Mouse (Mus musculus) intestine, embryonic 16.5 days (tissue): Measurements from ENCODE around the gene Theg. TPM values are rescaled to one million over a fixed set of nuclear protein-coding genes. Genes with fewer than 3 reads are reported as not detected.

Experiments used
- ATAC-seq: fragments of 200-750 bp; cut with Nextera tagmentation; 2 replicates; pipeline ENCODE4 v1.8.0; 2017; ENCODE audit warnings: moderate TSS enrichment, moderate library complexity
- H3K27ac ChIP-seq: fragments of 300-500 bp; sonication (generic); 2 replicates; pipeline ENCODE4 v1.5.1; 2014; ENCODE audit warnings: mild to moderate bottlenecking, low read length
- H3K27me3 ChIP-seq: fragments of 300-500 bp; sonication (generic); replicated peaks from 2 replicates; pipeline ENCODE4 v1.6.1; 2014; ENCODE audit warnings: low read length, control low read depth, mixed read lengths; ENCODE audit not compliant: control insufficient read depth, insufficient read depth
- H3K36me3 ChIP-seq: fragments of 300-500 bp; sonication (generic); 2 replicates; pipeline ENCODE4 v1.6.1; 2014; ENCODE audit warnings: low read length, control low read depth; ENCODE audit not compliant: control insufficient read depth, insufficient read depth
- H3K4me1 ChIP-seq: fragments of 300-500 bp; sonication (generic); 2 replicates; pipeline ENCODE4 v1.6.1; 2014; ENCODE audit warnings: low read length, control low read depth, mixed read lengths; ENCODE audit not compliant: control insufficient read depth, insufficient read depth
- H3K4me2 ChIP-seq: fragments of 300-500 bp; sonication (generic); 2 replicates; pipeline ENCODE4 v1.6.1; 2014; ENCODE audit warnings: low read depth, low read length, control low read depth
- H3K4me3 ChIP-seq: fragments of 300-500 bp; sonication (generic); 2 replicates; pipeline ENCODE4 v1.5.1; 2014; ENCODE audit warnings: mild to moderate bottlenecking, low read length
- H3K9ac ChIP-seq: fragments of 300-500 bp; sonication (generic); 2 replicates; pipeline ENCODE4 v1.6.1; 2014; ENCODE audit warnings: low read depth, low read length
- H3K9me3 ChIP-seq: fragments of 300-500 bp; sonication (generic); 2 replicates; pipeline ENCODE4 v1.6.1; 2016; ENCODE audit warnings: low read length, control low read depth; ENCODE audit not compliant: control insufficient read depth
- WGBS: fragments of 180-500 bp; shearing (Covaris S2); extraction: QIAGEN DNeasy Blood & Tissue Kit; methylation state at CpG from one replicate; pipeline ENCODE4 v1.1.7; 2014; 5-methylcytosine and 5-hydroxymethylcytosine counted together
- polyA plus RNA-seq: library from polyadenylated mRNA; unstranded; fragments of >200 nt; fragmentation: Nextera tagmentation; extraction: Ambion mirVana; gene quantifications from 2 replicates; pipeline ENCODE4 v1.2.1, GENCODE M21; 2015

Theg gene
- polyA plus RNA-seq, 1 experiment from 2014 or later: not detected

- Histone ChIP-seq H3K4me3 (no peak overlapping the region), H3K9me3 (no peaks in the 10 kb centered on the region), H3K36me3 (peaks cover 49% of the 10 kb centered on the region), H3K9ac (no peak overlapping the region), H3K27me3 (no peaks in the 10 kb centered on the region), H3K27ac (no peak overlapping the region), H3K4me1 (no peaks in the 10 kb centered on the region; the same call in 1 of the 2 replicates), H3K4me2 (no peak overlapping the region)
- ATAC-seq: no peak
- 91% methylated on average over 12 of the region's 12 CpGs for WGBS
These were observed 41.2 kb downstream of the Theg start for GRCm38 (mm10) chr10:79545891-79546290.

- Histone ChIP-seq H3K4me2 (no peak overlapping the region), H3K27me3 (no peaks in the 10 kb centered on the region), H3K4me3 (no peak overlapping the region), H3K36me3 (peaks cover 60% of the 10 kb centered on the region), H3K9me3 (no peaks in the 10 kb centered on the region), H3K9ac (no peak overlapping the region), H3K4me1 (no peaks in the 10 kb centered on the region; the same call in 1 of the 2 replicates), H3K27ac (no peak overlapping the region)
- 92% methylated on average over 5 of the region's 5 CpGs for WGBS
- peak; percentile 15; the same call in 1 of the 2 replicates for ATAC-seq
These were observed 42.5 kb downstream of the Theg start for GRCm38 (mm10) chr10:79544631-79545030.

- no peak overlapping the region for H3K9ac ChIP-seq
- peak; percentile 70 for ATAC-seq
- H3K4me1 ChIP-seq: no peaks in the 10 kb centered on the region; the same call in 1 of the 2 replicates
- WGBS: 74% methylated on average over 9 of the region's 9 CpGs
- no peak overlapping the region for H3K4me3 ChIP-seq
- H3K9me3 ChIP-seq: no peaks in the 10 kb centered on the region
- H3K36me3 ChIP-seq: peaks cover 54% of the 10 kb centered on the region
- no peak overlapping the region for H3K4me2 ChIP-seq
- H3K27me3 ChIP-seq: no peaks in the 10 kb centered on the region
- H3K27ac ChIP-seq: no peak overlapping the region
These were observed 43.1 kb downstream of the Theg start for GRCm38 (mm10) chr10:79543884-79544597.

GRCm38 (mm10) chr10:79542171-79542570 lies 45.0 kb downstream of the Theg start:
- Histone ChIP-seq H3K9ac (no peak overlapping the region), H3K4me1 (no peaks in the 10 kb centered on the region; the same call in 1 of the 2 replicates), H3K9me3 (no peaks in the 10 kb centered on the region), H3K4me2 (no peak overlapping the region), H3K4me3 (no peak overlapping the region), H3K27ac (no peak overlapping the region), H3K27me3 (no peaks in the 10 kb centered on the region), H3K36me3 (peaks cover 43% of the 10 kb centered on the region)
- WGBS: 97% methylated on average over 11 of the region's 11 CpGs
- no peak; the same call in 1 of the 2 replicates for ATAC-seq

GRCm38 (mm10) chr10:79541522-79541921 lies 45.6 kb downstream of the Theg start:
- WGBS: 92% methylated on average over 15 of the region's 15 CpGs
- no peaks in the 10 kb centered on the region for H3K27me3 ChIP-seq
- no peaks in the 10 kb centered on the region for H3K9me3 ChIP-seq
- H3K9ac ChIP-seq: no peak overlapping the region
- no peaks in the 10 kb centered on the region; the same call in 1 of the 2 replicates for H3K4me1 ChIP-seq
- H3K4me3 ChIP-seq: no peak overlapping the region
- ATAC-seq: no peak
- peaks cover 39% of the 10 kb centered on the region for H3K36me3 ChIP-seq
- no peak overlapping the region for H3K27ac ChIP-seq
- no peak overlapping the region for H3K4me2 ChIP-seq

- Histone ChIP-seq H3K4me3 (no peak overlapping the region), H3K4me2 (no peak overlapping the region), H3K4me1 (no peaks in the 10 kb centered on the region; the same call in 1 of the 2 replicates), H3K36me3 (peaks cover 36% of the 10 kb centered on the region), H3K27me3 (no peaks in the 10 kb centered on the region), H3K9ac (no peak overlapping the region), H3K27ac (no peak overlapping the region), H3K9me3 (no peaks in the 10 kb centered on the region)
- no peak for ATAC-seq
- WGBS: 93% methylated on average over 11 of the region's 11 CpGs
These were observed 46.4 kb downstream of the Theg start for GRCm38 (mm10) chr10:79540746-79541145.

- H3K4me1 ChIP-seq: no peaks in the 10 kb centered on the region; the same call in 1 of the 2 replicates
These were observed 47.2 kb downstream of the Theg start for GRCm38 (mm10) chr10:79539701-79540495.

GRCm38 (mm10) chr10:79538873-79539272 lies 48.3 kb downstream of the Theg start:
- Histone ChIP-seq H3K9me3 (no peaks in the 10 kb centered on the region), H3K4me1 (peaks cover 6% of the 10 kb centered on the region), H3K4me2 (no peak overlapping the region), H3K36me3 (peaks cover 21% of the 10 kb centered on the region), H3K9ac (0 out of 2 replicates have a peak overlapping the region, but pooled peaks have one; percentile 11), H3K27ac (no peak overlapping the region), H3K27me3 (no peaks in the 10 kb centered on the region), H3K4me3 (no peak overlapping the region)
- no peak for ATAC-seq
- WGBS: 55% methylated on average over 4 of the region's 4 CpGs

More at GRCm38 (mm10) chr10:79539701-79540495, 47.2 kb downstream of the Theg start:
- H3K9ac ChIP-seq: no peak overlapping the region
- H3K4me3 ChIP-seq: no peak overlapping the region
- WGBS: 90% methylated on average over 16 of the region's 16 CpGs
- ATAC-seq: no peak
- peaks cover 29% of the 10 kb centered on the region for H3K36me3 ChIP-seq
- H3K27ac ChIP-seq: no peak overlapping the region
- H3K4me2 ChIP-seq: no peak overlapping the region
- no peaks in the 10 kb centered on the region for H3K27me3 ChIP-seq
- no peaks in the 10 kb centered on the region for H3K9me3 ChIP-seq

- H3K4me2 ChIP-seq: no peak overlapping the region
- no peaks in the 10 kb centered on the region for H3K27me3 ChIP-seq
- no peak overlapping the region for H3K4me3 ChIP-seq
- no peak overlapping the region for H3K9ac ChIP-seq
- no peak overlapping the region for H3K27ac ChIP-seq
- peaks cover 9% of the 10 kb centered on the region for H3K4me1 ChIP-seq
- ATAC-seq: no peak
- peaks cover 21% of the 10 kb centered on the region for H3K36me3 ChIP-seq
- no peaks in the 10 kb centered on the region for H3K9me3 ChIP-seq
- 86% methylated on average over 3 of the region's 3 CpGs for WGBS
These were observed 48.8 kb downstream of the Theg start for GRCm38 (mm10) chr10:79538323-79538722.
